Mouse (Mus musculus) myocyte (in vitro differentiated cells): Measurements from ENCODE around the gene Cuedc1. TPM values are rescaled to one million over a fixed set of nuclear protein-coding genes. Genes with fewer than 3 reads are reported as not detected.

ENCODE experiments used
- H3K27me3 ChIP-seq: one replicate; pipeline ENCODE4 v1.6.1; 2011; ENCODE audit not compliant: control insufficient read depth, insufficient read depth, insufficient read length
- H3K36me3 ChIP-seq: one replicate; pipeline ENCODE4 v1.6.1; 2011; ENCODE audit not compliant: control insufficient read depth, insufficient read depth
- H3K4me2 ChIP-seq: one replicate; pipeline ENCODE4 v1.6.1; 2011; ENCODE audit warnings: low read depth, control low read depth
- H3K4me3 ChIP-seq: one replicate; pipeline ENCODE4 v1.5.1; 2011; ENCODE audit warnings: mild to moderate bottlenecking, control low read depth, moderate library complexity
- H3K79me2 ChIP-seq: one replicate; pipeline ENCODE4 v1.6.1; 2011; ENCODE audit not compliant: control insufficient read depth, insufficient read depth
- H3ac ChIP-seq: one replicate; pipeline ENCODE4 v1.6.1; 2011; ENCODE audit not compliant: control insufficient read depth, insufficient read length
- CEBPB ChIP-seq: IDR thresholded peaks from 2 replicates; pipeline ENCODE4 v1.6.1; 2011; ENCODE audit warnings: mild to moderate bottlenecking, moderate library complexity; ENCODE audit not compliant: poor library complexity, insufficient read depth, severe bottlenecking
- E2F4 ChIP-seq: IDR thresholded peaks from one replicate; pipeline ENCODE4 v1.6.1; 2011; ENCODE audit warnings: mild to moderate bottlenecking, control low read depth, moderate library complexity; ENCODE audit not compliant: insufficient read depth
- MAX ChIP-seq: IDR thresholded peaks from one replicate; pipeline ENCODE4 v1.6.1; 2011; ENCODE audit warnings: low read depth, mild to moderate bottlenecking, control low read depth
- MYOD1 ChIP-seq, 3 experiments: IDR thresholded peaks; one replicate each; pipeline ENCODE4 v1.6.1; 2011; ENCODE audit warnings: control low read depth in 2 of 3, low read depth in 2 of 3, mild to moderate bottlenecking in 2 of 3, moderate library complexity in 1 of 3; ENCODE audit not compliant: insufficient read length in 2 of 3, control insufficient read depth in 1 of 3
- MYOG ChIP-seq, 3 experiments: IDR thresholded peaks; one replicate each; pipeline ENCODE4 v1.6.1; 2011; ENCODE audit warnings: control low read depth in 2 of 3, low read depth in 2 of 3, mild to moderate bottlenecking in 2 of 3; ENCODE audit not compliant: insufficient read length in 2 of 3, control insufficient read depth in 1 of 3, insufficient read depth in 1 of 3
- POLR2A ChIP-seq: IDR thresholded peaks from one replicate; pipeline ENCODE4 v1.6.1; 2011; ENCODE audit warnings: low read depth, mild to moderate bottlenecking, control low read depth, moderate library complexity; ENCODE audit not compliant: insufficient read length
- POLR2AphosphoS2 ChIP-seq: IDR thresholded peaks from one replicate; pipeline ENCODE4 v1.6.1; 2011; ENCODE audit warnings: low read depth, control low read depth; ENCODE audit not compliant: insufficient read length
- REST ChIP-seq: IDR thresholded peaks from one replicate; pipeline ENCODE4 v1.6.1; 2011; ENCODE audit warnings: mild to moderate bottlenecking, control low read depth, moderate library complexity; ENCODE audit not compliant: insufficient read depth, insufficient read length
- SRF ChIP-seq: IDR thresholded peaks from one replicate; pipeline ENCODE4 v1.6.1; 2011; ENCODE audit warnings: low read depth; ENCODE audit not compliant: control insufficient read depth, insufficient read length
- TCF12 ChIP-seq: IDR thresholded peaks from one replicate; pipeline ENCODE4 v1.6.1; 2011; ENCODE audit warnings: mild to moderate bottlenecking, control low read depth; ENCODE audit not compliant: poor library complexity, insufficient read depth, severe bottlenecking
- TCF3 ChIP-seq: IDR thresholded peaks from one replicate; pipeline ENCODE4 v1.6.1; 2011; ENCODE audit warnings: low read depth, control low read depth; ENCODE audit not compliant: insufficient read length
- USF1 ChIP-seq: IDR thresholded peaks from one replicate; pipeline ENCODE4 v1.6.1; 2011; ENCODE audit warnings: low read depth, mild to moderate bottlenecking, control low read depth, moderate library complexity
- polyA plus RNA-seq: library from polyadenylated mRNA; unstranded; fragments of >200 nt; fragmentation: generic; extraction: Trizol; gene quantifications from one replicate; pipeline ENCODE4 v1.2.1, GENCODE M21; 2012; ENCODE audit warnings: missing spikeins

Gene Cuedc1
- polyA plus RNA-seq, 1 experiment, result 40.8 TPM

GRCm38 (mm10) chr11:88054589-88054988 lies 43.3 kb upstream of the Cuedc1 start:
- H3K36me3 ChIP-seq, result peaks cover 47% of the 10 kb centered on the region
- H3K79me2 ChIP-seq, result peaks cover 29% of the 10 kb centered on the region
- H3K27me3 ChIP-seq, result no peaks in the 10 kb centered on the region
- TF ChIP-seq POLR2A (no peak), USF1 (no peak), TCF12 (no peak)
- H3K4me2 ChIP-seq, result no peak overlapping the region
- no peak overlapping the region for H3ac ChIP-seq
- no peak overlapping the region for H3K4me3 ChIP-seq

- no peak overlapping the region for H3ac ChIP-seq
- H3K4me2 ChIP-seq, result no peak overlapping the region
- no peak for TF ChIP-seq E2F4
- no peak for TF ChIP-seq POLR2AphosphoS2
- TF ChIP-seq SRF, result no peak
- no peak for TF ChIP-seq TCF12
- TF ChIP-seq TCF3, result no peak
- no peak for TF ChIP-seq REST
- TF ChIP-seq USF1, result no peak
- TF ChIP-seq POLR2A, result no peak
- no peak for TF ChIP-seq MYOD1 (IDR thresholded peaks at IDR 0.05; ENCODE audit: control insufficient read depth in 1 of 3, insufficient read length in 2 of 3, low read depth in 2 of 3)
- TF ChIP-seq CEBPB, result no peak
- H3K79me2 ChIP-seq, result peaks cover 17% of the 10 kb centered on the region
- peaks cover 35% of the 10 kb centered on the region for H3K36me3 ChIP-seq
- H3K4me3 ChIP-seq, result no peak overlapping the region
- no peaks in the 10 kb centered on the region for H3K27me3 ChIP-seq
Measured at GRCm38 (mm10) chr11:88055777-88056176, 42.1 kb upstream of the Cuedc1 start.

- Histone ChIP-seq H3K4me3 (no peak overlapping the region), H3K36me3 (peaks cover 18% of the 10 kb centered on the region), H3K27me3 (no peaks in the 10 kb centered on the region), H3K79me2 (no peaks in the 10 kb centered on the region), H3K4me2 (no peak overlapping the region), H3ac (no peak overlapping the region)
- TF ChIP-seq TCF12 (no peak), MAX (no peak), POLR2A (no peak), REST (no peak), POLR2AphosphoS2 (no peak), MYOG (IDR thresholded peaks at IDR 0.05; ENCODE audit: control insufficient read depth in 1 of 3, insufficient read depth in 1 of 3, insufficient read length in 2 of 3, low read depth in 2 of 3) (no peak), CEBPB (no peak), SRF (no peak), USF1 (no peak), TCF3 (no peak), E2F4 (no peak), MYOD1 (IDR thresholded peaks at IDR 0.05; ENCODE audit: control insufficient read depth in 1 of 3, insufficient read length in 2 of 3, low read depth in 2 of 3) (no peak)
Measured at GRCm38 (mm10) chr11:88057788-88058187, 40.1 kb upstream of the Cuedc1 start.

- H3K79me2 ChIP-seq, result no peaks in the 10 kb centered on the region
- TF ChIP-seq TCF12 (no peak), POLR2AphosphoS2 (peak; percentile 39), TCF3 (no peak), E2F4 (no peak)
- H3K4me2 ChIP-seq, result no peak overlapping the region
- no peak overlapping the region for H3K4me3 ChIP-seq
- H3K36me3 ChIP-seq, result peaks cover 6% of the 10 kb centered on the region
- no peaks in the 10 kb centered on the region for H3K27me3 ChIP-seq
- no peak overlapping the region for H3ac ChIP-seq
Measured at GRCm38 (mm10) chr11:88059141-88059540, 38.7 kb upstream of the Cuedc1 start.

GRCm38 (mm10) chr11:88061892-88062625 lies 35.8 kb upstream of the Cuedc1 start:
- TF ChIP-seq CEBPB (no peak), POLR2AphosphoS2 (no peak), TCF3 (no peak), MAX (no peak), TCF12 (no peak), MYOG (IDR thresholded peaks at IDR 0.05; ENCODE audit: control insufficient read depth in 1 of 3, insufficient read depth in 1 of 3, insufficient read length in 2 of 3, low read depth in 2 of 3) (no peak), SRF (no peak), USF1 (no peak), REST (no peak), E2F4 (no peak), MYOD1 (IDR thresholded peaks at IDR 0.05; ENCODE audit: control insufficient read depth in 1 of 3, insufficient read length in 2 of 3, low read depth in 2 of 3) (no peak), POLR2A (no peak)

More at GRCm38 (mm10) chr11:88061892-88062625, 35.8 kb upstream of the Cuedc1 start:
- H3K4me2 ChIP-seq, result no peak overlapping the region
- H3K4me3 ChIP-seq, result no peak overlapping the region
- no peaks in the 10 kb centered on the region for H3K27me3 ChIP-seq
- H3K79me2 ChIP-seq, result no peaks in the 10 kb centered on the region
- no peak overlapping the region for H3ac ChIP-seq
- no peaks in the 10 kb centered on the region for H3K36me3 ChIP-seq
